Mouse (Mus musculus): ENCODE data around the gene Scarf1.
A peak's percentile ranks its signal among the peaks of the same experiment; 100 is the strongest.

DNA sequence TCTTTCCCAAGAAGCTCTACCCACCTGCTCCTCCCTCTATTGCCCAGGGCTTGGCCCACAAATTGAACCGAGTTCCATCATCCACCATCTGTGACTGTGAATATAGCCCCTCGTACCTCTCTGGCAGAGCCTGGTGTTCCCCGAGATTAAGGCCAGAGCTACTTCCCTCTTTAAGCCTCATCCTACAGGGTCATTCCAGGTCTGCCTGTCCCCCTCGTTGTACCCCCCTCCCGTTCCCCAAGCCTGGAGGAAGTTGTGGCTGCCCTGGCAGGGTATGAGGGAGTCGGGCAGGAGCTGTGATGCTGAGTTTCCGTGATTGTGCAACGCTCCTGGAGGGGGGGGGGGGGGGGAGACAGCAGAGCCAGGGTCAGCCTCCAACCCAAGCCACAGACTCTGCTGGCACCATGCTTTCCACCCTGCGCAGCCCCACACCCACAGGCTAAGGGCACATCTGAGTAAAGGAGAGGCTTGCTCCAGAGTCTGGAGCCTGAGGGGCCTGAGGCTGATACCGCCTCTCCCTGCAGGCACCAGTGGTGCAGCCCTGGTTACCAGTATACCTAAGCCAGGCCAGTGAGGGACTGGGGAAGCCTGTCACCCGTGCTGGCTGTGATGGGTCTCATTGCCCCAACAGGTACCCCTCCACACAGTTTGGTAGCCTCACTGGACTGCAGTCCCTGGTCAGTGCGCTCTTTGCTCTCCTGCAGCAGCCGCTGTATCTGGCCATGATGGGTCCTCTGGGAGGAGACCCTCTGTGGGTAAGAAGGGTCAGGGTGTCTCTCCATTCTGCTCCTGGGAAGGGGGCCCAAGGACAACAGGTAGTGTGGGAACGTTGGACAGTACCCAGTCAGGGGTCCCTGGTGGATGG, 58.0 kb downstream of the Scarf1 start:
- TF ChIP-seq CTCF (IDR thresholded peaks at IDR 0.05; ENCODE audit: low read depth, low read length) (no peak), POLR2A (IDR thresholded peaks at IDR 0.05; ENCODE audit: borderline replicate concordance, low read depth, low read length) (peak; percentile 4; the same call in 1 of the 2 replicates)

All from bone marrow macrophage, adult 2 months (primary cell).